Mouse (Mus musculus): ENCODE results near the gene Nptx2.

Gene Nptx2

DNA sequence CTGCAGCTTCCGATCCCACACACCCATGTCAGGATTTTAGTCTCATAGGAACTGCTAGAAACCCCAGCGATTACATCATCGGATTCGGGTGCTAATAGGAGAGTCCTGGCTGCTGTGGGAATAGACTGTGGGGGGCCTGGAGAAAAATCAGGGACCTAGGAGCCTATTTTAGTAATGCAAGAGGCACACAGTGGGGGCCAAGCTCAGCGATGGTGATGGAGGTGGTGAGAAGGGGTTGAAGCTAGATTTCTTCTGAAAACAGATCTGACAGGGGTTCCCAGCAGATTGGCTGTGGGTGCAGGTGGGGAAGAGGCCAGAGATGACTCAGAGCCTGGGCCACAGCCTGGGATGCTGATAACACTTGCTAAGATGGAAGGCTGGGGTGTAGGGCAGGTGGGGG lies 39.4 kb downstream of the Nptx2 start:
- no peak for DNase-seq

DNA sequence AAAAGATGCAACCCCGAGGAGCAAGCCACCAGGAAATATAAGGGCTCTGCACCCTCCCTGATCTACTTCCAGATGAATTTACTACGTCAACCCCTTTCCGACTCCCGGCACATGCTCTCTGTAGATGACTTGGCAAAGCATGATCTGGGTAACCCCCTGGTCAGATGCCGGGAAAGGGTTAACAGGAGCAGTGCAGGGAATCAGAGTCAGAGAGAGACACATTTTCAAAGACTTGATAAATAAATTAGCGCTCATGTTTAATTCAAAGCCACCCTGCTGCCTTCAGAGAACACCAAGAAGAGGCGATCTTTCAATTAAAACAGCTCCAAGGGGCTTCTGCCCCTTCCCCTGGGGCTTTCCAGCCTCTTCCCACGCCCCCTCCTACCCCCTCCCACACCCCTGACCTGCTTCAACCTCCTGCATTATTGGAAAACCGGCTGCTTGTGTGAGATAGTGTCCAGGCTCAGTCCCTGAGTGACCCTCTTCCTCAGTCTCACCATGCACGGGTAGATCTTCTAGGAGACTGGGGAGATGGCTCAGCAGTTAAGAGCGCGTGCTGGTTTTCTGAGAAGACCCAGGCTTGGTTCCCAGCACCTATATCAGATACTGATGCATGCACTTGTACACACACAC lies 45.7 kb downstream of the Nptx2 start:
- no peak for DNase-seq

DNA sequence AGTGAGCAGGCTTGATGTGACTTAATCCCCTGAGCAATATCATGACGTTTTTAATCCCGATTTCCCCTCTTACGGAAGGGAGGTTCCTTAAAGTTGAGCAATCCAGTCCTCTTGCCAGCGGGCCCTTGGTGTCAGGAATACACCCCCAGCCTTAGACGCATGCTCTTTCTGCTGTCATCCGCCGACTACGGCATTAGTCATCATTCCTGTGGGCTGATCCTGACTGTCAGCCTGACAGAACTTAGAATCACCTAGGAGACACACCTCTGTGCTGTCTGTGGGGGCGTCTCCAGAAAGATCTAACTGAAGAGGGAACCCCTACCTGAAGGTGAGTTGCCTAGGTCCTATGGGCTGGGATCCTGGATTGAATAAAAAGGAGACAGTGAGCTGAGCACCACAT lies 49.1 kb downstream of the Nptx2 start:
- DNase-seq = no peak

Measured in cerebellum, postnatal 25 days (tissue).